Mouse (Mus musculus) cerebellum, postnatal 10 days (tissue): ENCODE measurements around the gene 4930404H24Rik.
A peak's percentile ranks its signal among the peaks of the same experiment; 100 is the strongest.
"Not testable (repeated sequence)": the region's sequence is repeated elsewhere in the genome, so short reads cannot be mapped to it uniquely, and the experiment has no call there.

Experiments used
- DNase-seq, 2 experiments: peaks; one replicate each; pipeline ENCODE4 v3.0.0; 2021; ENCODE audit warnings: mixed read lengths in 2 of 2

The 4930404H24Rik gene

DNA sequence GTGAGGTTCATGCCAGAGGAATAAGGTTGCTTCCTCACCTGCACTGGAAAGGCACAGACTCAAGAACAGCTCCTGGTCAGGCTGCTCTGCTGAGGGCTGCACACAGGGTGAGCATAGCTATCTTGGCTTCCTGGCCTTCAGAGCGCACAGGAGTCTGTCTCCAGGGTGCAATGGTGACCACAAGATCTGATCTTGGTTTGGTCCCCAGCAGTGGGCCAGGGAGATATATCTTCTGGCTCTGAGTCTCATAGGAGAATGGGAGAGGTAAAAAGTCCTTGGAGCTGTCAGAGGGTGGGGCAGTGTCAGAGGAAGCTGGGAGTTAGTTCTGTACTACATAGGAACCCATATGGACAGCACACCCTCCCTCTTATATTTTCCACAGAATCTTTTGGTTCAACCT is 13.1 kb upstream of the 4930404H24Rik start:
- no peak for DNase-seq

DNA sequence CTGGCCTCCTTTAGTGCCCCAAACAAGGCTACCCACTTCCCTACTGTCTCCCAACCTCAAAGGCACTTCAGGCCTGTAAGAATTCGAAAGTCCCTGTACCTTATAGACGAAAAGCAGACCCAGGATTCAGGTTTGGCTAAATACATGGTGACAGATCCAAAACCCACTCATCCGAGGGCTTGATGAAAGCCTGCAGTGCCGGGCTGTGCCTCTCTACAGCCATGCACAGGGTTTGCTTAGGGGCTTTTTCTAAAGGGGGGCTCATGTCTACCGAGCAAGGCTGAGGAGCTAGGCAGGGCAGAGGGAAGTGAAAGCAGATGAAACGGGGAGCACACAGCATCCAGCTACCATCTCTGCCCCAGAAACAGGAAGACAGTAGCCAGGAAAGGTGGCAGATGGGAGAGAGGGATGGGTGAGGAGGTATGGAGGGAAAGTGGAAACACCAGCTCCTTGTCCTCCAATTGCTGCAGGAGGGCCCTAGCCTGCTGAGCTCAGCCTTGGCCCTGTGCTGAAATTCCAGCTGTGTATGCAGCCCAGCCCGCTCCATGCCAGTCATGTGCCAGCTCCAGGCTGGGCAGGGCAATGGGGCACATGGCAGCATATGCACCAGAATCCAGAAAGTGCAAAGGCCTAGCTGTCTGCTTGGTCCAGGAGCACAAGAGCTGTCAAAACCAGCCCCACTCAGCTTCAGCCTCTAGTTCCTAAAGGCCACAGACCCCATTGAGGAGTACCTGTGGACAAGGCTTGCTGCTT is 11.3 kb upstream of the 4930404H24Rik start:
- peak; percentile 71 for DNase-seq

DNA sequence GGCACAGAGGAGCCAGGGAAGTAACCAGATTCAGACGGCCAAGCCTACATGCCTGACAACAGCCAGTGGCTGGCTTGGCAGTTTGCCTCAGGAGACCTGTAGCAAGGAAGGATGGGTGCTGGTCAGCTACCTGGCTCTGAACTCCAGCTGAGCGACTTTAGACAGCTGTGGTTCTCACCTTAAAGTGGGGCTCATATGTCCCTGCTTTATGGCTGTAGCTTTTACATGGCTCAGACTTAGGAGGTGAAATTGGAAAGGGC is 10.8 kb upstream of the 4930404H24Rik start:
- DNase-seq: peak; percentile 59 to 67

DNA sequence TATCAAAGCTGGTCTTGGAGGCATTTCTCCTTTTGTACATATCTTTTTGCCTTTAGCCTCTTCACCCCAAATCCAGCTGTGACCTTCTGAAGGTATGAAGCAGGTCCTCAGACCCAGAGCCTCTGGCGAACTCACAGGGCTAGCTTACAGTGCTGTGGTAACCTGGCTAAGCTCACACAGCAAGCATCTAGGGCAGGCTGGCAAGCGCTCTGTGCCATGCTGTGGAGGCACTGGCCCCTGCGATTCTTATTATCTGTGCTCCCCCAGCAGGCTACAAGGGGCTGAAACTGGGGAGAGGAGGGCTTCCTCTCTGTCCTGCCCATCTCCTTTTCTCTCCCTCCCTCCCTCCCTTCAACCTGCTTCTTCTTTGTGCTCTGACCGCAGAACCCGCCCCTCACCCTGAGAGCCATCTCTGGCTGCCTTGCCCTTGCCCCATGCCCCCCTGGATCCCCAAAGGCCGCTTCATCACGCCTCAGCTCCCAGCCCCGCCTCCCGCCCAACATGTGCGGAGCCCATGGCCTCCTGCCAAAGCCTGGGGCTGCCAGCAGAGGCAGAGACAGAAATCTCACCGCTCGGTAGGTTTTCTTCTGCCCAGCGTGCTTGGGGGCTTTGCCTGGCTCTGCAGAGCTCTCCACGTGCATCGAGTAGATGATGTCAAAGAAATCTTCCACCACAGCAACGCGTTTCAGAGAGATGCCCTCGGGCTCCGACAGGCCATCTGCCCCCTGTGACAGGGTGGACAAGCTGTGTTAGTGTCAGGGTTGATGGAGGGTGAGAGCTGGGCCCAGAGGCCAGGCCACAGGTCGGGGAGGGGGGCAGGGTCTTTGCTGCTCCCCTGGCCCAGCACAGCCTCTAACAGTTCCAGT is 9.2 kb upstream of the 4930404H24Rik start:
- DNase-seq: peak; percentile 92 to 95

DNA sequence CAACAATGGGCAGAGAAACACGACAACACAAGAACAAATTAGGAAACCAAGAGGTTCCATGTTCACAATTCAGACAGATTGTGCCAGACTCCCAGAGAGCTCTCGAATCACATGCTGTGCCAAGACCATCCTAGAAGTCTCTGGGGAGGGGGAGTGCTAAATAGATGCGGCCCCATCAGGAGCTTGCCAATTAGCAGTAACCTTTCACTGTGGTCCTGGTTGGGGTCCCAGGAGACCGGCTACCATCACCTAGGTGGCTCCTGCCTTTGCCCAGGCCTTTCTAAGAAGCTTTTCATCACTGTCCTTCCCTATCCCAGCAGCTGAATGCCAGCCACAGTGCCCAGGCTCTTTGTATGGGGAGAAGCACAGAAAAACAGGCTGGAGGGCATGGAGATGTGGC is 8.5 kb upstream of the 4930404H24Rik start:
- DNase-seq: peak in 1 of 2 experiments; percentile 50

DNA sequence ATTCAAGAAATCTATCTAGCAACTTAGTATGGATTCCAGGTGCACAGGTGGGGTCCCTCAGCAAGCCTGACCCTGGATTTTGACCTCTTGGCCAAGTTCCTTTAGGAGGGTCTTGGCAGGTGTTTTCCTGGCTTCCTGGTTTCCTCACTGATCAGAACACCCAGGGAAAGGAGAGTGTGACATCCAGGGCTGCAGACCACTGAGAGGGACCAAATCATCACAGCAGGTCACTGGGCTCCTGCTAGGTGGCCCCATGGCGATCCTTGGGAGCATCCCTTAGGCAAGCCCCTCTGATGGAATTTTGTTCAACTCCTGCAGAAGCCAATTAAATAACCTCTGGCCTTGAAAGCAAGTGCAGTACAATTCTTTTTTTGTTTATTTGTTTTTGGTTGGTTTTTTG is 2.5 kb upstream of the 4930404H24Rik start:
- peak in 1 of 2 experiments; percentile 23 for DNase-seq

DNA sequence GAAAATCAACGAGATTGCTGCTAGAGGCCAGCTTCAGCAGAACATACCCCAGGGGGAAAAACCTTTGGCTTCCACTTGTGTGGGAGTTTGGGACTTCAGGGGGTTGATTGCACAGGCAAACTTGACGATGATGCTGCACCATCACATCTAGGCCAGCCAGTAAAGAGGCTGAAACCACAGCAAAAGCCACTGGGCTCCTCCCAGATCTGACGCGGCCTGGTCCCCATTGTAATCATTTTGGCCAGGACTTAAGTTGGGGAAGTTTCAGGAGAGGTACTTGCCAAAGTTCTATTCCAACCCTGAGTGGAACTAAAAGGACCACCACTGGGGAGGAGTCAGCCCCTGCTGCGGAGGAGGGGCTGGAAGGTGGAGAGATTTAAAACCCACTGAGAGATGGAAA is 1.6 kb upstream of the 4930404H24Rik start:
- peak; percentile 61 to 62 for DNase-seq

DNA sequence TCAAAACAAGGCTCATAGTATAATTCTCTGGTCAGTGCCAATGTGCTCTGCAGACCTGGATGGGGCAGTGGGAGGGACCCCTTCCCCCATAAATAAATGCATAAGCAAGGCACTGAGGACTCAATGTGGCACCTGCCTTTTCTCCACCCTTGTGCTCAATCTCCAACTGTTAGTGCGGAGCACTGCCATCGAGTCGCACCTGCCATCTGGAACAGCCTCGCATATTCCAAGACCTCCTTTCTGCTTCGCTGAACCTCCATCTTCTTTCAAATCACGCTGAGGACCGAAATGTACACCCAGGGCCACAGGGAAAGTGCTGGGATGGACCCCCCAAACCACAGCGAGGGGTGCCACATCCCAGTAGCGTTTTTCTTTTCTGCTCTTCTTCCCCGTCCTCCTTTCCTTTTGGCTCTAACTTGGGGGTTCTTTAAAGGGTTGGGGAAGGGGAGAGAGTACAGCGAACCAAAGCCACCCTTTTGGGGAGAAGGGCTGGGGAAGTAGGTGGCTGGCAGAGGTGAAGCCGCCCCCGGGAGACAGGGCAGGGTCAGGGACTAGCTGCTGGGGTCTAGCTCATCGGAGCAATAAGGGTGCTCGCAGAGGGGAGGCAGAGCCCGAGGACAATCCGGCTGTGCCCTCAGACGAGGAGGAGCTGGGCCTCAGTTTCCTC is 945 bp upstream of the 4930404H24Rik start:
- peak; percentile 89 to 91 for DNase-seq

DNA sequence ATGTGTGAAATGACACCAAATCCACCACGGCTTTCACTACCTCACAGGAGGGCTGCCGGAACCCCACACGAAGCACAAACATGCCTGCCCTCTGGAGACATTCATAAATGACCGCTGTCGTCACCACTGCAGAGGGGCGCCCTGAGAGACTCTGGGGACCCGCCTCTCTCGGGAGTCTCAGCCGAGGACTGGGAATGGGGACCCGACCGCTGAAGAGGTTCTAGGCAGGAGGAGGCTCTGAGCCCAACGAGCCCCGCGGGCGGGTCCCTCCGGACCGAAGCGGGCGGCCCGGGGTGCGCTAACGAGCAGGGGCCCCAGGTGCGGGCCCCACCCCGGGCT is 442 bp upstream of the 4930404H24Rik start:
- no peak for DNase-seq

DNA sequence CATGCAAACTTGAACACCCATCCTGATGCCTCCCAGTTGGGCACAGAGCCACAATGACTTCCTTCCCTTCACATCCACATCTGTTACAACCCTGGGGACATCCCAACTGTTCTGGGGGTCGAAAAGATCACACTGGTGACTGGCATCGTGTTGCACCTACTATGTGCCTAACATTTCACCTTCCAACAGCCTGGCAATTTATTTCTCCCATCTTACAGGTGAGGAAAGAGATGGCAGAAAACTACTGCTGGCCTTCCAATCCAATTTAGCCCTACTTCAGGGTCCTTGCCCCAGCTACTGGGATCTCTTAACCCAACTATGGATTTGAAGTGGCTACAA is 772 bp downstream of the 4930404H24Rik start:
- DNase-seq: no peak

DNA sequence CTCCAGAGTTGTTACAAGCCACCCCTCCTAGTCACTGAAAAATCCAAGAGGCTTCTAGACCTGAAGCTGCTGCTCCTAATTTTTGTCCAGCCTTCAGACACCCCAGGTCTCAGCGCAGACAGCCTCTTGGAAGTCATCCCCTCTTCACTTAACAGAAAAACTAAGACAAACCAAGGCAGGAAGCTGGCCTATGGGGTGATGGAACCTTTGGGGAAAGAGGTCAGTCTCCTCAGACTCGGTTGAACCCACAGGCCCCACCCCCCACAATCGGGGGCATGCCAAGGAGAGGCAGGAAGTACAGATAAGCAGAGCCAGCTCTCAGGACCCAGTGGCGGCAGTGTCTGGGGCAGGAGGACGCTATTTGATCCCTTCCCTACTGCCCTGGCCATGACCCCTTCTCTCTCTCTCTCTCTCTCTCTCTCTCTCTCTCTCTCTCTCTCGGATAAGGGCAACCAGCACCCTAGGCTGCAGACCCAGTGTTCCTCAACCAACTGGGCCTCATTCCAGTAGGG is 1.2 kb downstream of the 4930404H24Rik start:
- peak; percentile 71 to 72 for DNase-seq

DNA sequence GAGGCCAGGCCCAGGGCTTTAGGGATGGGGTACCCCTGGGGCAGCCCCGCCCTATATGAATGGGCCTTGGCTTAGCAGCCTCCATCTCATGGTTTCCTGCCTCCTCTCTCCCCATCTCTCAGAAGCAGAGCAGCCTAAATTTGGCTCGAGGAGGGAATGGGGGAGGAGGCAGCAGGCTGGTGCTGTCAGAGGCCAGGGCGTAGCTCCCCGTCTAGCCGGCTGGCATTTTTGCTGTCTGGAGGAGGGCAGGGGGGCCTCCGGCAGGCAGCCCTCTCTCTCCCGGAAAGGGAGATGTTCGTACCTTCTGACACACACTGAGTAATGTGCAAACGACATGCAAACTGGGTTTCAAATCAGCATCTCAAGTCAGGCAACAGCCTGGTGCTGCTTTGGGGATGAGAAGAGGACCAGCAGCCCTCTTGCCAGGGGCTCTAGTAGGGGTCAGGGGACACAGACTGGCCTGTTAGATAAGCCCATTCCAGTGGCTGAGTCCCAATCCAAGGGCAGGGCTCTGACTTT is 1.8 kb downstream of the 4930404H24Rik start:
- DNase-seq: peak; percentile 82 to 87

DNA sequence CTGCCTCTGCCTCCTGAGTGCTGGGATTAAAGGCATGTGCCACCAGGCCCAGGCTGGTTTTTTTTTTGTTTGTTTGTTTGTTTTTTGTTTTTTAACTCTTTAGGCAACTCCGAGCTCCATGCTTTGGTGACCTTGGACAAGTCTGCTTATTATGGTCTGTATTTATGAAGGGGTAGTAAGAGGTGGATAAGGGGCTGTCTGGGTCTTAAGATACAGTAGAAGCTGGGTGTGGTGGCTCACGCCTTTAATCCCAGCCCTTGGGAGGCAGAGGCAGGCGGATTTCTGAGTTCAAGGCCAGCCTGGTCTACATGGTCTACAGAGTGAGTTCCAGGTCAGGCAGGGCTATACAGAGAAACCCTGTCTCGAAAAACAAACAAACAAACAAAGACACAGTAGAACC is 2.8 kb downstream of the 4930404H24Rik start:
- DNase-seq: not testable (repeated sequence)

DNA sequence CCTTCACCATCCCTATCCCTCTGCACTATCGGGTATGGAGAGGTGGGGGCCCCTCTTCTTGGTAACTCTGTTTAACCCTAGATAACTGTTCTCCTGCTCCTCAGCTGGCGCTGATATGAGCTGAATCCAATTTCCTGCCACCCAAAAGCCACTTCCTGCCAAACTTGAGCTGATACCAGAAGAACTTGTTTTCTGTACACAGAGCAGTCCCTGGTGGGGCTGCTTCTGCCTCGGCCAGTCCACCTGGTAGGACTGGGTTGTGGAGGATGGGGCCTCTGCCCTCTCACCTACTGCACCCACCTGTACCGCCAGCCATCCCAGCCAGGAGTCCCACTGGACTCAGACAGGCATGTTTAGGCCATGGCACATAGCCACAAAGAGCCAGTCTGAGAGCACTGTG is 3.2 kb downstream of the 4930404H24Rik start:
- peak in 1 of 2 experiments; percentile 51 for DNase-seq

DNA sequence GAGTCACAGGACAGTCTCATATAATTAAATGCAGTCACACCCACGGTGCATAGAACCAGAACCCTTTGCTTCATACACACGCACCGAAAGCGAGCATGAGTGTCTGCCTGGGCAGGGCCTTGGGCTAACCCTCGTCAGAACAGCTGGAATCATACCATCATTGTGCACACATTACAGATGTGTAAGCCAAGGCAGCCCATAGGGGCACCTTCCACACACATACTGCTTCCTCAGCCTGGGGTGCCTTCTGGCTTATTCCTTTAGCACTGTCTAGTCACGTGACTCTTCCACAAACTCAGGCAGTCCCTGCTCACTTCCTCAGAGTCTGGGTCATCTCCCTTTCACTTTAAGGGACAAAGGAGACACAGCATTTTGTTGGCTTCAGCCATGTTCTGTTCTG is 3.7 kb downstream of the 4930404H24Rik start:
- DNase-seq: peak in 1 of 2 experiments; percentile 28

DNA sequence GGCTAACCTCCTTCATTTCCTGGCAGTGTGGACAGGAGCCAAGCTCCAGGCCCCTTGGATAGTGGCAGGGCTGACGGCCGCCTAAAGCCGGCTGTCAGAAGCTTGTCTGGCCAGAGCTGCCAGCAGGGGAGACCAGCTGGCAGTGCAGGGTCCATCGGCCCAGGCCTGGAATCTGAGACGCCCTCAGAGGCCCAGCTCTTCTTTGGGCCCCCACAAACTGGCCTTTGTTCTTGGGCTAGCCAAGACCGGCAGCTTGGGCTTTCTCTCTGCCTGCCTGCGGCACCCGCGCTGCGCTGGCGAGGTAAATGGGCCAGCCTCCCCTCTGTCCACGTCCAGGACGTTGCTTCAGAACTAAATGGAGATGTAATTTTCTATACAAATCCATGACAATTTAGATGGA is 4.3 kb downstream of the 4930404H24Rik start:
- peak; percentile 91 to 93 for DNase-seq

DNA sequence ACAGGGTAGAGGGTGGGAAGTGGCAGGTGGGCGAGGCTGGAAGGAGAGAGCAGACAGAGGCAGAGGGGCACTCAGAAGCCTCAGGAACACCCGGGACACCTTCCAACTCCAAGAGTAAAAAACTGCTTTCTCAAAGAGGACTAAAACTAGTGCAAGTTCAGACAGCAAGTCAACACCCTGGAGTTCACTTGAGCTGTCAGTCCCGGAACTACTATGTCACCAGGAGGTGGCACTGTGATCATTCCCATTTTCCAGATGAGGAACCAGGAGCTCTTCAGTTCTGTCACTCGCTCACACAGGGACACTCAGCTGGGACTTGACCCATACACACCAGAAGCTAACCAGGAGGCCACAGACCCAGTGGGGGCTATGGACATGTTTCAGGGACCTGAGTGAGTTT is 6.6 kb downstream of the 4930404H24Rik start:
- peak; percentile 62 to 67 for DNase-seq

DNA sequence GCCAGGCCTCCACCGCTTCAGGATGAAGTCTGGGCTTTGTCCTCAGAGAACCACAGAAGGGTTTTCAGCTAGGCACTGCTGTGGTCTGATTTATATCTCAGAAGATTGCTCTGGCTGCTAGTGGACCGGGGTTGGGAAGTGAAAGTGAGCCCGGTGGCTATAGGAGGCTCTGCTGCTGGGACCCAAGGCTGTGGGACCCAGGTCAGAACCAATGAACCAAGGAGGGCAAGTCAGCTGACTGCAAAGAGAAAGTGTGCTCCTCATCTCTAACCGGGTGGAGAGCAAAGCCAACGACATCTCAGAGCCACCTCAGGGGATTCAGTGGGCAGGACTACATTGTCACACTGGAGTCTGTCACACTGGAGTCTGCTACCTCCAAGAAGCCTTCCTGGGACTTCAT is 13.8 kb downstream of the 4930404H24Rik start:
- no peak for DNase-seq

DNA sequence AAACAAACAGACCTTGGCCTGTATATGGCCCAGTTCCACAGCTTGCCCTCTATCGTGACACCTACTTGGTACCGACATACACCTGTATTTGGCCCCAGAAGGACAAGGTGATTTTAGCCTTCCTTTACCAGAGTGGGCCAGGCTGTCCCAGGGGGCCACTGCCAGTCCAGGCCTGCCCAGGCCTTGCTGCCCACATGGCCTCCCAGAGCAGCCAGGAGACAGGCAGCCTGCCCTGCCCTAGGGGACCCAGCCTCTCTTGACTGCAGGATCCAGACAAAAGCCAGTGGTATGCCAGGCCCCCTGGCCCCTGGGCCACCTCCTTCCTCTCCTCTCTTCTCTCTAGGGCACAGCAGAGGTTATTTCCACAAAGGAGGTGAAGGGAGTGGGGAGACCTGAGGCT is 15.4 kb downstream of the 4930404H24Rik start:
- no peak for DNase-seq

DNA sequence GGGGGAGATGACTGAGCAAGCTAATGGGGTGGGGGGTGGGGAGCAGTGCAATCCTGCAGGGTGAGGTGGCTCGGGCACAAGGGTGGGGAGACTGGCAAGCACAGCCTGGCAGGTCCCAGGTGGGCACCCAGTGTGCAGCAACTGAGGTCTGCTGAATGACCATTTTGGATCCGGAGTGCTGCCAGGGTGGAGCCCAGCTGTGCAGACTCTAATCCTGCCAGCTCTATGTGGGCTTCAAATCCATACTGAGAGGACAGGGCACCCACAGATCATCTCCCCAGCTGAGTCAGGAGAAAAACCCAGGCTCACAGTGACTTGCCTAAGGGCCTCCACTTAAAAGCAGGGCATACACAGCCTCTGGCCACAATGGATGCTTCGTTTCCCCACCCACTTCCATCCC is 15.8 kb downstream of the 4930404H24Rik start:
- DNase-seq: peak in 1 of 2 experiments; percentile 56

DNA sequence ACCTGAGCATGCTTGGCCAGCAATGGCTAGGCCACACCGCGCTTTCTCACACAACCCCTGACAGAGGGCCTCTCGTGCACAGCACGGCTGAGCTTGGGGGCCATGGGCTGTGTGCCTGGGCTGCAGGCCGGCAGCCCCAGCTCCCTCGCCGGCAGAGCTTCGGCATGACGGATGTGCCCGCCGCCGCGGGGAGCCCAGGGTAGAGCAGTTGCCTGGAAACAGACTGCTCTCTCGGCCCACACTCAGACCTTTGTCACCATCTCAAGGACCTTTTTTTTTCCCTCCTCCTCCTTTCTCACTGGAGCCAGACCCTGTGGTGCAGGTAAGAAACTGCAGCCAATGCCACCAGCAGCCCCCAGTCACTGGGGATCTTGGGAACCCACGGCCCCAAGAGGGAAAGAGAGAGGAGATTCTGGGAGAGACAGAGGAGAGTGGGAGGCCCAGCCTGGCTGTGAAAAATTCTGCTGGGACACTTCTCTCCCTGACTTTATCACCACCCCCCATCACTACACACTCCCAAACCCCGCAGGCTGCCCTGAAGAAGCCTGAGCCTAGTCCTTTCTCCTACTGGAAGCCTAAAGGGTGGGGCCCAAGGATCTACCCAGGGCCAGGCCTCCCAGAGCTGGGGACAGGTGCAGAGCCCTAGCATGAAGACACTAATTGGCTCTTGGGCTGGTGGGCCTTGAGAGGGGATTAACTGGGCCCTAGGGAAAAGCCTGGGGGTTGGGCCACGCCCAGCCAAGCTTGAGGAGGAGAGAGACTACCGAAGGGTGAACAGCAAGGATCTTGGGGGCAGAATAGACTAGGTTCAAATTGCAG is 16.8 kb downstream of the 4930404H24Rik start:
- DNase-seq: peak; percentile 86 to 89

DNA sequence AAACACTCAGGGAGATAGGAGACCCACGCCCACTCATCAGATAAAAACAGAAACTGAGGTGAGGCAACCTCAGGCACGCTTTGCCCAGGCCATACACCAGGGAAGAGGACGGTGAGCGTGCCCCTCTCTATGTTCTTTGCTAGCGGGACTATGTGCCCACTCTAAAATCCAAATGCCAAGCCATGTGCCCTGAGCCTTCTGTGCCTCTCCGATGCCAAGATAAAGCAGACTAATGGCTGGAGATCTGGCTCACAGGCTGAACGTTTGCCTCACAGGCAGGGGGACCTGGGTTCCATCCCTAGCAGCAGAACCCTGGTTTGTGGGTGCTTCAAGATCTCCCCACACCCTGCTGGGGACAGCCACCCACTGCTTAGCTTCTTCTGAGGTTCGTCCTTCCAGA is 17.5 kb downstream of the 4930404H24Rik start:
- peak; percentile 80 to 83 for DNase-seq

DNA sequence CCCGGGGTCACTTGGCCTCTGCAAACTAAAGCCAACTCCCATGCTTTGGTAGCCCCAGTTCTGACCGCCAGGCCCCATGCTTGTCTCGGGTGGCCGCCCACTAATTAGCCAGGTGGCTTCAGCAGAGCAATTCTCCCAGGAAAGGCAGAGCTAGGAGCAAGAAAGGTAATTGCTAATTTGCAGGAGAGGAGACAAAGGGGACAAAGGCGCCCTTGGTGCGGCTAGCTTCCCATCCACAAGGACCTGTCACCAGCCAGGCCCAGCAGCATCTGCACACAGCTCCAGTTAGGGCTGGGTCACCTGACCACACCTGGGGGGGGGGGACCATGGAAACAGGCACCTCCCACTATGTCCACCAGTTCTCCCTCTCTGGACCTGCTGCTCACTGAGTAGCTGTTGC is 19.0 kb downstream of the 4930404H24Rik start:
- peak; percentile 29 to 49 for DNase-seq
